Mouse (Mus musculus) spleen, postnatal 10 days (tissue): ENCODE measurements around the gene Glud1.

Source experiments
- DNase-seq, 2 experiments: peaks; one replicate each; pipeline ENCODE4 v3.0.0; 2021 to 2022; ENCODE audit warnings: low spot score in 2 of 2

Glud1 gene

DNA sequence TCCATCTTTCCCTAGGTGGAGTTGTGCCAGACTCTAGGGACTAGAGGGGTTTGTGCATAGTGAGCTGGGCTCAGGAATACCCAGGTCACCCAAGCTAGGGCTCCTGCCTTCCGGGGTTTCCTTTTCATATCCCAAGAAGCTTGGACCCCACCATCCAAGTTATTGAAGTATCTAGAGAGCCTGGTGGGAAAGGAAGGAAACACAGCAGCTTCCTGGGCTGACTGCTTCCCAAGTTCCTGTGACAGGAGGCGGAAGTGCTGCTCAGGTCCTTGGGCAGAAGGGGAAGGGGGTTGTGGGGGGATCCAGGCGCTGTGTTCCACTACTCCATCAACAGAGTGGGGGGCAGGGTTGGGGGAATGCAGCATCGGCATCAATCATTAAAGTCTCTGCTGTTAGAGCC, 66.6 kb downstream of the Glud1 start:
- no peak for DNase-seq

GRCm38 (mm10) chr14:34378560-34379331, 68.2 kb downstream of the Glud1 start:
- DNase-seq, result no peak

- no peak for DNase-seq
Observed at GRCm38 (mm10) chr14:34382921-34383704, 72.6 kb downstream of the Glud1 start.

- no peak for DNase-seq
Observed at GRCm38 (mm10) chr14:34393295-34393694, 82.8 kb downstream of the Glud1 start.
